Mouse (Mus musculus) adipocyte (in vitro differentiated cells): Measurements from ENCODE around the gene Tmem132c.
A peak's percentile ranks its signal among the peaks of the same experiment; 100 is the strongest.

Experiments
- DNase-seq: peaks from one replicate; pipeline ENCODE4 v3.0.0-alpha.2; 2016; ENCODE audit warnings: low spot score

Gene Tmem132c

DNA sequence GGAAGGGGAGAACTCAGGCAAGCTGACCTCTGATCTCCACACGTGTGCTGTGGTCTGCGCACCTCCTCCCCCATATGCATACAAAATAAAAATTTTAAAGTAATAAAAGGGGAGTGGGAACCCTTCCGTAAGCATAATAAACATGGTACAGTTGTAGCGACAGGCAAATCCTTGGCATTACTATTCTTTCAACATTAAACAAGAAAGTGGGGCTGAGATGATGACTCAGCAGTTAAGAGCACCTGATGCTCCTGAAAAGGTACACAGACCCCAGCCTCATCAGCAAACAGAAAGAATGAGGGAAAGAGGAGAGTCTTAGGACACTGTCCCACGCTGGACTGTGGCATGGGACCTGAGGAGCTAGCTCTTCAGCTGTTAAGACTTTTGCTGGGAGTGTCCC, 361.4 kb downstream of the Tmem132c start:
- no peak for DNase-seq

DNA sequence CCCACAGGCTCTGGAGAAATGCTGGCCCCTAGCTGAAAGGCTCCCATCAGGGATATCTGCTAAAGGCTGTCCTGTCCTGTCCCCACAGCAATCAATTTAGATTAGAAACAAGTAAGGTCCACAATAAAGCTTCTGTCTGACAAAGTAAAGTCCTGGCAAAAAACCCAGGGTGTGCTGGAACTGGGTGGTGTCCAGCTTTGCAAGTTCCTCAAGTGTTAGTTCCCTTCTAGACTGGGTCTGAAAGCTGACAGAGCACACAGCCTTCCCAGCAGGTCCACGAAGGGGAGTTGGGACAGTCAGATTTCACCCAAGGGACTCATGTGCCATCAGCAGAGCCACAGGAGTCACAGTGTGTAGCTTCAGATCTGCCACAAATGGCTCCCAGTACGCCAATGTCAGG, 365.9 kb downstream of the Tmem132c start:
- DNase-seq: no peak

DNA sequence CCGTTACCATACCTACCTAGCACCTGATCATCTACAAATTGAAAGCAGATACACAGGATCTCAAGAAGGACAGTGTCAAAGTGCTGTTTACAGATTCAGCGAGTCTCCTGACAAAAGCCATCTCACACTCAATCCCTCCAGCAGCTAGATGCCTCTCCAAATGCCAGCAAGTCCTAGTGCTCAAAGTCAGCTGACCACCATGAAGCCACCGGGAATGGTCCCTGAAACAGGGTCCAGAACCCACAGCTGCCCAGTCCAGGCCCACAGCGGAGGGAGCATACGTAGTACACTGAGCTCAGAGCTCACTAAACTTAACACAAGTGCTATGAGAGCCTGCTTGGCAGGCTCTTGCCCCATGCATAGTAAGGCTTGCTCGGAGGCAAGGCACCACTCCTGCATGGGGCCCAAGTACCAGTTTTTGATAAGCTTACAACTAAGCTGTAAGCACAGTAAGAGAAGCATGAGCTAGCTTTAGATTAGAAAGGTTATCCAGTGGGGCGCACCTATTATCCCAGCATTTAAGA, 367.6 kb downstream of the Tmem132c start:
- DNase-seq: no peak

DNA sequence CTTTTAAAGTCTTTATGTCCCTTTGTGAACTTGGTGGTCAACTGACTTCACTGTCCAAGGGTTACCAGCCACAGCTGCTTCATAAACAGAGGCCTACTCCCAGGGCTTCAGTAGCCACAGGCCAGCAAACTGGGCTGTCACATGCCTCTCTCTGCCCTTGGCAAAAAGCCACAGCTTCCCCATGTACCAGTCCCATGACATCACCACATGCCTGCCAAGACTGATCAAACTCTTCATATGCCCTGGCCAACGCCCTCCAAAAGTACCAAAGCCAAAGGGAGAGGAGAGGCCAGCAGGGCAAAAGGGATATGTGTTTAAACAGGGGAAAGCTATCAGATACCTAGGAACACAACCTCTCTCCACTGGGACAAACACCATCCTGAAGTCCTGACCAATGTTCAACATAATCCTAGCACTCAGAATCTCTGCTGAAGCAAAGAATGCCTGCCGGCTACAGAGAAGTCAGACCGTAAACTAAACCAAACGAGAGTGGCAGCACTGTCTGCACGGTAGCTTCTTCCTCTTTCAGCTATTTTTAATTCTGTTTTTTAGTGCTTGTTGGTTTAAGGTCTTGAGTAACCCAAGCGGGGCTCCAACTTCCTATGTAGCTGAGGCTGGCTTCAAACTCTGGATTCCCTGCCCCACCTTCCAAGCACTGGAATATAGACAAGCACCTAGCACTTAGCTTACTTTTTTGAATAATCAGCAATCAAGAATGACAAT, 369.3 kb downstream of the Tmem132c start:
- DNase-seq: peak; percentile 98

DNA sequence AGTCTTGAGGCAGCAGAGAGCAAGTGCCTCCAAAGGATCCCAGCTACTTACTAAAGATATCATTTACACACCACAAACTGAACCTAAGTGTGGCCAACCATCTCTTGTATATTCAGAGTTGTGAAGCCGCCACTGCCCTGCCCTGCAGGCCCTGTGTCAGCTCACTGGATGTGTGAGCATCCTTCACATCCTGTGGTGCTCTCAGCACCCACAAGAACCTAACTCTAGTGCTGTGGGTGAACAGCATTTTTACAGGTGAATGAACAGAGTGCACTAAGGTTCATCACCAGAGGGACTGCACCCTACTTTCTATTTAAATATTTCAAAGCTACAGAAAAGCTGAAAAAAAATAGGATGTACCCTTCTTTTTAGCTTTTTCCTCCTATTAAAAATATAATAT, 370.3 kb downstream of the Tmem132c start:
- DNase-seq: no peak

DNA sequence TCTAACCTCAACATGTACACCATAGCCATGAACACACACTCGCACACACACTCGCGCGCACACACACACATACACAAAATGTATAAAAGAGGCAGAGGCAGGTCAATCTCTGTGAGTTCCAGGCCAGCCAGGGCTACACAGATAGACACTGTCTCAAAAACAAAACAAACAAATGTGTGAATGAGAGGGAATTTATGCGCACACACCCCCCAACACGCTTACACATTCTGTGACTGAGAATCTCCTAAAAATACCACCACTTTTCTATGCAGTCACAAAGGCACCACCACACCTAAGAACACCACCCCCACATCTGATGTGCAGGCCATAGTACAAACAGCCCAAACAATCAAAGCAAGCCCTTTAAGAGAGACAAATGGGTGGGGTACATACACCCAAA, 370.8 kb downstream of the Tmem132c start:
- no peak for DNase-seq
